Mouse (Mus musculus) small intestine, adult 2 months (tissue): ENCODE data around the gene Gcc1.

Source experiments
- CTCF ChIP-seq: fragments of 200-500 bp; IDR thresholded peaks from 2 replicates; pipeline ENCODE4 v1.5.1; 2012; ENCODE audit warnings: low read depth, mild to moderate bottlenecking, control low read depth, inconsistent platforms, low read length, moderate library complexity, mixed read lengths; ENCODE audit not compliant: insufficient replicate concordance, insufficient read length; ENCODE audit errors: extremely low read depth
- POLR2A ChIP-seq: fragments of 200-500 bp; IDR thresholded peaks from 2 replicates; pipeline ENCODE4 v1.6.1; 2012; ENCODE audit warnings: low read depth, mild to moderate bottlenecking, control low read depth, inconsistent platforms, low read length, moderate library complexity

GRCm38 (mm10) chr6:28464630-28465029 is 36.4 kb upstream of the Gcc1 start:
- TF ChIP-seq CTCF (no peak), POLR2A (no peak)
